Mouse (Mus musculus) c-Kit-negative CD71-positive TER-119-positive erythroid progenitor cells, embryonic 14.5 days (primary cell): Measurements from ENCODE around the gene Ccdc102a.

Source experiments
- DNase-seq: peaks from one replicate; pipeline ENCODE4 v3.0.0-alpha.2; 2013; ENCODE audit warnings: low read depth, low spot score

The Ccdc102a gene

GRCm38 (mm10) chr8:94917851-94918495 lies at the start of gene Ccdc102a:
Gene Ccdc102a (minus strand): TSS chr8:94918098.
- no peak for DNase-seq

GRCm38 (mm10) chr8:94967554-94967953 lies 49.7 kb upstream of the Ccdc102a start:
- no peak for DNase-seq

- no peak for DNase-seq
These were observed 49.2 kb upstream of the Ccdc102a start for GRCm38 (mm10) chr8:94967071-94967470.

GRCm38 (mm10) chr8:94966578-94966977 lies 48.7 kb upstream of the Ccdc102a start:
- DNase-seq, result peak; percentile 71

DNA sequence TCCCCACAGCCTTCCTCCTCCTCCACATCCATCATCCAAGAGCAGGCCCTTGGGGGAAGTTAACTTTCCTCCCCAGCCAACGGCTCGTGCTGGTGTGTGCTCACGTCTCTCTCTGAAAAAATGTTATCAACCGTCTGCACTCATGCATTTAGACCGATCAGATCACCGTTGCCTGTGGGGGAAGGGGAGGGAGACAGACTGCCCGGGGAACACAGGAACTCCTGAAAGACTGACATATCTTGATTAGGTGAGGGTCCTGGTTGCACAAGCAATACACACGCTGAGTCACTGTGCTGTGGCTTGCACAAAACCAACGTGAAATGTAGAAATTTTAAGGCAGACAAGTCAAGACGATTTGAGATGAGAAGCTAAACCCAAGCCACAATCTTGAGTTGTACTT lies 46.9 kb upstream of the Ccdc102a start:
- DNase-seq, result no peak

DNA sequence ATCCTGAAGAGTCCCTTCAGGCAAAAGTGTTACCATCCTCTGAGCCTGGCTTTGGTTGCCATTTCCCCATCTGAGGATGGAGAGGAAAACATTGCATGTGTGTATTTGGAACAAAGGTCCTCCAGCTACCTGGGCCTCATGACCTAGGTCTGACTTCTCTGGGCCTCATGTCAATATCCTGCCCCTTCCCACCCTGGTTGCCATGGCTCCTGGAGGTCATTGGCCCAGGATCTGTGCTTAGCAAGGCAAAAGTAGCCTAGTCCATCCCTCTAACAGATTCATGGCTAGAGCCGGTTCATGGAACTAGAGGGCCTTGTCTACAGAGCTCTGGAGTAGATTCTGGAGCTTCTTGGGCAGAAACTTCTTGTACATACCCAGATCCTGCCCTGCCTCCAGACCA lies 44.3 kb upstream of the Ccdc102a start:
- no peak for DNase-seq

DNA sequence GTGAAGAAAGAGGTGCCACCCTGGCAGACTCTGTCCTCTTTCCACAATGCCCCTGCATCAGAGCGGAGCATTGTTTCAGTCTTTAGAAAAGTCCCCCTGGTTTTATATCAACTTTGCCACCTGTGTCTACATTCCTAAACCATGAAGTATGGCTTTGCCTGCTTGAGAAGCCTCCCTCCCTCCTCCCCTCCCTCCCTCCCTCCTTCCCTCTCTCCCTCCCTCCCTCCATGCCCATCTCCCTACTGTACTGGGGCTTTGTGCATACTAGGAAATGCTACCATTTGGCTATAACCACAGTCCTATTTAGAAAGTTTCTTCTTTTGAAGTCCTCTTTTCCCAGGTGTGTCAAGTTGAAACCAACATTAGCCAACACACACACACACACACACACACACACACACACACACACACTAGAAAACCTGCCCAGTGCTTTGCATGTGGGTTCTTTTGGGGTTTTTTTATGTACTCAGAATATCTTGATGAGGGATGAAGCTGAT lies 38.2 kb upstream of the Ccdc102a start:
- no peak for DNase-seq

DNA sequence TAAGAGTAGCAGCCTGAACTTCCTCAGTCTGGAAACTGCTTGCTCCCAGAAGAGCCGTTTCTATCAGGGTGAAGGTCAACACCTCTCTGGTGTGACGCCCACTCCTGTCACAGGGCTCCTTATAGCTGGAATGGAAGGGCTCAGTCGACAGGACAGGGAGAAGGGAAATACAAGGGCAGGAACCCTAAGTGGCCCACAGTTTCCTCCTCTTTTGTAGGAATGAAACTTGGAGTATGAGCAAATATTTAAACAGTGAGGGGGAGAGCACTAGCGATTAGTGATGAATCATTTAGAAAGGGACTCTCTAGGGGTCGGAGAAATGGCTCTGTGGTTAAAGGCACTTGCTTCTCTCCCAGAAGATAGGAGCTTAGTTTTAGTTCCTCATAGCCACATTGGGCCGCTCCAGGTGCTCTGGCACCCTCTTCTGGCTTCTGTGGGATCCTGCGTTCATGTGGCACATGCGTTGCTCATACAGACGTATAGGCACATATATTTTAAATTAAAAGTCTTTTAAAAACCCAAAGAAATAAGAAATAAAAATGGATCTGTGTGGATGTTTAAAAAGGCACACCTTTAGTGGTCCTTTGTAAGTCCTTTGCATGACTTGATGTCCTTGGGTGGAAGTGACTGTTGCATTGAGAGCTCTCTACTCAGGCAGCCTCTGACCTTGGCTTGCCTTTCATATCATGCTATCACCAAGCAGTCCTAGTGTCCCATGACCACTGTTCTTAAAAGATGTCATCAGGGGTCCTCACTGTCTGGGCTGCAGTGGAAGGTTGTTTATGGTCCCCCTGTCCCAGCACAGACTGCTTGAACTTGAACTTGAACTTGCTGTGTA lies 37.2 kb upstream of the Ccdc102a start:
- DNase-seq, result no peak

GRCm38 (mm10) chr8:94954368-94954737 lies 36.5 kb upstream of the Ccdc102a start:
- DNase-seq, result no peak

GRCm38 (mm10) chr8:94953624-94954367 lies 35.9 kb upstream of the Ccdc102a start:
- DNase-seq, result no peak

GRCm38 (mm10) chr8:94952086-94952485 lies 34.2 kb upstream of the Ccdc102a start:
- no peak for DNase-seq

DNA sequence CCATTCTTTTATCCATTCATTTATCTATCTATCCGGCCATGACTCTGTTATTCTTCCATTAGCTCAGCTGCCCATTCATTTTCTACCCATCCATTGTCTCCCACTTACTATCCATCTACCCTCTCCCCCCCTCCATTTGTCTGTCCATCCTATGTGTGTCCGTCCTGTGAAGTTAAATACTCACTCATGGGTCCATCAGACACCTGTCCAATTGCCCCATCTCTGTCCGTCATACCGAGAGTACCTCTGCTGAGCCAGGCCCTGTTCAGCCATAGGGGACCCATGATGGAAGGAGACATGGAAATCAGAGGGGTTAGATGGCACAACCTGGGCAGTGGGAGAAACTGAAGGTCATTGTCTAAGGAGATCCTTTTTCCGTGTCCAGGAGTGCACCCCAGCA lies 32.6 kb upstream of the Ccdc102a start:
- no peak for DNase-seq

- peak; percentile 69 for DNase-seq
These were observed 32.1 kb upstream of the Ccdc102a start for GRCm38 (mm10) chr8:94950046-94950445.

DNA sequence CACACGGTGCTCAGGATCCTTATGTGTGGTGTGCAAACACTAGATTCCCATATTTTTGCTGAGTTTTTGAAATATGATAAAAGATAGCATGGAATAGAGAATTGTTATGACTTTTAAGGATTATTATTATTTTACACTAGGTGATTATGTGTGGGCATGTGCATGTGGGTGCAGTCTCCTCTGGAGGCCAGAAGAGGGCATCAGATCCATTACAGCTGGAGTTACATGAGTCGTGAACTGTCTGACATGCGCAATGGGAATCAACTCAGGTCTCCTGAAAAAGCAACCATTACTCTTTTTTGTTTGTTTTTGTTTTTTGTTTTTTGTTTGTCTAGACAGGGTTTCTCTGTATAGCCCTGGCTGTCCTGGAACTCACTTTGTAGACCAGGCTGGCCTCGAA lies 31.1 kb upstream of the Ccdc102a start:
- no peak for DNase-seq

GRCm38 (mm10) chr8:94948421-94948820 lies 30.5 kb upstream of the Ccdc102a start:
- no peak for DNase-seq

DNA sequence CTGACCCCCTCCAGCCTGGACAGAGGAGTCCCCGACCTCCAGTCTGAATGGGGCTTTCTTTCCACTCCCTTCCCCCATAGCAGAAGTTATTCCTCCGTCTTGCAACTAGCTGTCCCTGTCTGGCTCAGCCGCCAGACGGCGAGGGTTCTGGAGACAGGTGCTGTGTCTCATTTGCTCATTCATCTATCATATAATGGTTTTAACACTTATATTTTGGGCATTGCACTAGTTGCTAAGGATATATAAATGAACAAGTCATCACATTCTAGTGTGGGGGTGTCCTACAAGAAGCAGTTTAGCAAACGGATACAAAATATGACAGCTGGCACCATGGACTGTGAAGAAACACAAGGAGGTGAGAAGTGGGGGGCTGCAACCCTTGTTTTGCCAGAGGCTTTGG lies 27.3 kb upstream of the Ccdc102a start:
- no peak for DNase-seq

DNA sequence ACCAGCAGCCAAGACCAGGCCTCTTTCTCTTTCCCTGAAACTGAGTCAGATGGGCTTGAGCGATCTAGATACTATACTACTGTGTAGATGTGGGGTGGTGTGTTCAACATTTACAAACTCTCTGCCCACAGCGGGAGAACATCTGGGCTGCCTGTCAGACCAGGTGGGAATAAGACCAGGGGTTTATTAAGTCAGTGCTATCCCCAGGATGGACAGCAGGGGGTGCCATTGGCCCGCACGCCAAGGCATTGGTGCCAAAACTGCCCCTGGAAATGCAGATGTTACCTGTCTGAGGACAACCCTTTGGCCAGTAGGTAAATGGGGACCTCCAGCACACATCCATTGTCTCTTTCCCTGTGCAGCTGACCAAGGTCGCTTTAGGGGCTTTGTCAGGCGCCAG lies 24.7 kb upstream of the Ccdc102a start:
- DNase-seq, result peak; percentile 51

DNA sequence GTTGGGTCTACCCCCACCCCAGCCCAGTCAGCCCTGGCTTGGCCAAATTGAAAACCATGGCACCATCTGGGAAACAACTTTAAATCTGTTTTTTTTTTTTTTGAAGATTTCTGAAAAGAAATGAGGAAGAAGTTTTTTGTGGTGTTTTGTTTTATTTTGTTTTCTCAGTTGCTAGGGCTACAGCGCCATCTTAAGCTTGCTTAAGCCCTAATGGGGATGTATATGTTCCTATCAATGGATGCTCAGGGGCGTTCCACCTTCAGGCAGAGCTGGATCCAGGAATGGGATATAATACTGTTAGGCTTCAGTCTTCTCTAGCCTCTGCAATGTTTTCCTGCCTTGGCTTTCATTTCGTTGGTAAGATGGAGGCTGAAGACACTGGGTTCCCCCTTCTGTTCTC lies 17.3 kb upstream of the Ccdc102a start:
- no peak for DNase-seq

DNA sequence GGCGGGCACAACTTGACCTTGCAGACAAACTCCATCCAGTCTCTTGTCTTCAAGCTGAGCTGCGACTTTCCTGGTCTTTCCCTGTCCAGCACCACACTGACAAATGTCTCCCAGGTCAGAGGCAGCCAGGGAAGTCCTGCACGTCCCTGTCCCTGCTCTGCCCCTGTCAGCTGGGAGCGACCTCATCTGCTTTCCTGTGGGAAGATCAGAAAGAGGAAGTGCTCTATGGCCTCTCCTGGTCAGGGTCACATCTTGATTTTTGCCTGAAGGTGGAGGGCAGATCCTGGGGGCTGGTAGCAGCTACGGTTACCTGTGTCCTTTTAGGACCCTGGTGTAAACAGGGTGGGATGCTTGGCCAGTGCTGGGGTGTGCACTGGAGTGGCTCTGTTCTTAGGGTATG lies 16.0 kb upstream of the Ccdc102a start:
- DNase-seq, result no peak

DNA sequence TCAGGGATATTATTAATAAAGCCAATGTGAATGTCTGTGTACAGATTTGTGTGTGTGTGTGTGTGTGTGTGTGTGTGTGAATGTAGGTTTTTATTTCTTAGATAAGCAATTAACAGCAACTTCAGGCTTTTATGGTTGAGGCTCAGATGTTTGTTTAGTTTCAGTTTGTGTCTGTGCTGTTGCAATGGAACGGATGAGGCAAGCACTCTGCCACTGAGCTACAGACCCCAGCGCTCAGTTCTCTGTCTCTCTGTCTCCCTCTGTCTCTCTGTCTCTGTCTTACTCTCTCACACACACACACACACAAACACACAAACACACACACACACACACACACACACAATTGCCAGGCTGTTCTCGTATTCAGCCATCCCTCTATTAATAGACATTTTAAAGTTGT lies 10.3 kb upstream of the Ccdc102a start:
- DNase-seq, result no peak

DNA sequence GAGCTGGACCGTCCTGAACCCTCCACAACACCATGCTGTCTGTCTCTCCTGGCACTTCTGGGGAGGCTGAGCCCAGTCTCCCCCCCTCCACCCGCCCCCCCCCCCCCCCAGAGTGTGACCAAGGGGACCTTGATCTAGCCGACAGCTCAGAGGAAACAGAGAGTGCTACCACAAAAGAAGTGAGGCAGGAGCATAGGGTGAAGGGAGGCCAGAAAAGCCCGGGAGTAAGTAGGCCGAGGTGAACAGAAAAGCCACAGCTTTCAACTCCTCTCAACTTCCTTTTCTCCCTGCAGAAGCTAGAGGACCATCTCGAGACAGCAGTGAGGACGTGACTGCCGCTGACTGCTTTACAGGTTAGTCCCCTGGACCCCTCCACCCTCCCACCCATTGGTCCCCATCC lies 5.5 kb upstream of the Ccdc102a start, which contains the start of gene Adgrg5:
TSS of gene Adgrg5 (plus strand) at position 290 of the 400 bp plus-strand sequence.
- DNase-seq, result no peak

DNA sequence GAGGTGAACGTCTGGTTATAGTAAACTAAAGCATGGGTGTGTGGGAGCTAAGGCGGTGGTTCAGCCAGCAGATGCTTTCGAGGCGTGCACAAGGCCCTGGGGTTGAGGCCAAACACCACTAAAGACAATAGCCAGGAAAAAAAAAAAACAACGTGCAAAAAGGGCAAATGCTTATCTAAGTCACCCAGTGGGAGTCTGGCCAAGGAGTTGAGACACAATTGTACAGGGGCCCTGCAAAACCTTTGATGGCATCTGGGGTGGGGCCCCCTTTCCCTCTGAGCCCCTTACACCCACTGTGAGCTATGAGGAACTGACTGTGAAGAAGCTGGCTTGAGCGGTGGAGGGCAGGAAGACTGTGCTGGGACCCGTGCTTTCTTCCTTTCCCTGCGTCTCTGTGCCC lies 4.7 kb upstream of the Ccdc102a start:
- no peak for DNase-seq
